Mouse (Mus musculus) bone marrow macrophage, adult 2 months (primary cell): ENCODE results near the gene Ralb. TPM values are rescaled to one million over a fixed set of nuclear protein-coding genes. Genes with fewer than 3 reads are reported as not detected.

Source experiments
- H3K27ac ChIP-seq: 2 replicates; pipeline ENCODE4 v1.5.1; 2012; ENCODE audit warnings: low read depth, low read length; ENCODE audit not compliant: insufficient read depth
- H3K4me1 ChIP-seq: 2 replicates; pipeline ENCODE4 v1.6.1; 2012; ENCODE audit warnings: low read length; ENCODE audit not compliant: control insufficient read depth, insufficient read depth
- H3K4me3 ChIP-seq: 2 replicates; pipeline ENCODE4 v1.5.1; 2012; ENCODE audit warnings: mild to moderate bottlenecking, low read length, moderate library complexity; ENCODE audit not compliant: insufficient read depth
- CTCF ChIP-seq: IDR thresholded peaks from 2 replicates; pipeline ENCODE4 v1.5.1; 2012; ENCODE audit warnings: low read depth, mild to moderate bottlenecking, low read length, moderate library complexity
- POLR2A ChIP-seq: IDR thresholded peaks from 2 replicates; pipeline ENCODE4 v1.6.1; 2012; ENCODE audit warnings: mild to moderate bottlenecking, low read depth, low read length, borderline replicate concordance
- polyA plus RNA-seq: library from polyadenylated mRNA; stranded (reverse); fragments of >200 nt; gene quantifications from 2 replicates; pipeline ENCODE4 v1.2.4, GENCODE M21; 2012; ENCODE audit not compliant: missing spikeins, insufficient read depth, insufficient read length

The Ralb gene
- 81.8 and 82.8 TPM in 2 replicates for polyA plus RNA-seq

DNA sequence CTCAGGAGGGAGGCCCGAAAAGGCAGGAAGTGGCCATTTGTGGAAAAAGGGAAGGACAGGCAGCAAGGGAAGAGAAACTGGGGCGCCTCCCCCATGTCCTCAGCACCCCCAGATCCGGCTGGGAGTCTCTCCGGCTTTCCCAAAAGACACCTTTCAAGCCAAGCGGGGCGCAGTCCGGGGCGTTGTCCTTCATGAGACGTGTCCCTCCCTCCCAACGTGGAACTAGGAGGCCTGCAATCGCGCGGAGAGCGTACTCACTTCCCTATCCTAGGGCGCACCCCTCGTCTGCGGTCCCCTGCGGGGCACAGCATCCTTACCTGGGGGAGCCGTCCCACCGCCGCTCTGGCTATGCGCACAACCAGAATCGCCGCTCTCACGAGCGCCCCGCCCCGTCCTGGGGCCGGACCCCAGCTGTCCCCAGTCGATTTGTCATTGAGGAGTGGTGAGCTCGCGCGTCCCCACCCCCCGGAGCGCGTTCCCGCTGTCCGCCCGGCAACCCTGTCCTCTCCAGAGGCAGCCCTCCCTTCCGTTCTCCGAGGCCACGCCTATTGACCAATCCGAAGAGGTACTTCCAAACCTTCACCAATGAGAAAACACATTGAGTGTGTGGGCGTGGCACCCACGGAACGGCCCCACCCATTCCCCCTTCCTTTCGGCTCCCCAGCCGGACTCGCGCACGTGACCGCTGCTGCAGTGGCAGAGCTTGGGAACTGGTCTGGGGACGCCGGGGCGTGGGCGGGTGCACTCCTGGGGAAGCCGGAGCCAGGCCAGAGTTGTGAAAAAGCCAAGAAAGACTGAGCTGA, at the start of gene Ralb:
Ralb (minus strand) TSS at position 535 of the 803 bp plus-strand sequence.
- H3K27ac ChIP-seq: peak within 1 kb of the TSS; percentile 96
- H3K4me1 ChIP-seq: peaks cover 30% of the 10 kb centered on the region
- H3K4me3 ChIP-seq: peak within 1 kb of the TSS; percentile 85
- TF ChIP-seq POLR2A: no peak; the same call in 1 of the 2 replicates
- no peak for TF ChIP-seq CTCF

- no peaks in the 10 kb centered on the region for H3K4me1 ChIP-seq
- TF ChIP-seq CTCF (no peak), POLR2A (no peak)
- H3K27ac ChIP-seq: no peak overlapping the region
- no peak overlapping the region for H3K4me3 ChIP-seq
Observed at GRCm38 (mm10) chr1:119551651-119552050, 47.1 kb upstream of the Ralb start.

- no peak overlapping the region for H3K4me3 ChIP-seq
- no peak overlapping the region for H3K27ac ChIP-seq
- H3K4me1 ChIP-seq: no peaks in the 10 kb centered on the region
- TF ChIP-seq CTCF: no peak
- no peak for TF ChIP-seq POLR2A
Observed at GRCm38 (mm10) chr1:119550064-119550463, 45.5 kb upstream of the Ralb start.

DNA sequence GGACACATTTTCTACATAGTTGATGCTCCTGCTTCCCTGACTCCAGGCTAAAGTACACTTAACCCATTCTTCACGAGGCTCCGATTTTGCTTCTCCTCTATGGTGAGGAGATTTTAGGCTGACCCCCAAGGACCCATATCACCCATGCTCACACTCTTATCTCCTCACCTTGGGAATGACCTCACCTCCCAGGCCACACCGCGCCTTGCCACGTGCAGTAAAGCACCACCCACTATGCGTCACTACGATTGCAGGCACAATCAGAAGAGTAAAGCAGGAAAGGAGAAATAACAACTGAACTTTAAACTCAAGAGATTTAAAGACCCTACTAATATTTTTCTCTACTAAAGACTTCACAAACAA, 44.7 kb upstream of the Ralb start:
- Histone ChIP-seq H3K4me1 (no peaks in the 10 kb centered on the region), H3K4me3 (no peak overlapping the region), H3K27ac (no peak overlapping the region)
- TF ChIP-seq CTCF (no peak), POLR2A (no peak)

DNA sequence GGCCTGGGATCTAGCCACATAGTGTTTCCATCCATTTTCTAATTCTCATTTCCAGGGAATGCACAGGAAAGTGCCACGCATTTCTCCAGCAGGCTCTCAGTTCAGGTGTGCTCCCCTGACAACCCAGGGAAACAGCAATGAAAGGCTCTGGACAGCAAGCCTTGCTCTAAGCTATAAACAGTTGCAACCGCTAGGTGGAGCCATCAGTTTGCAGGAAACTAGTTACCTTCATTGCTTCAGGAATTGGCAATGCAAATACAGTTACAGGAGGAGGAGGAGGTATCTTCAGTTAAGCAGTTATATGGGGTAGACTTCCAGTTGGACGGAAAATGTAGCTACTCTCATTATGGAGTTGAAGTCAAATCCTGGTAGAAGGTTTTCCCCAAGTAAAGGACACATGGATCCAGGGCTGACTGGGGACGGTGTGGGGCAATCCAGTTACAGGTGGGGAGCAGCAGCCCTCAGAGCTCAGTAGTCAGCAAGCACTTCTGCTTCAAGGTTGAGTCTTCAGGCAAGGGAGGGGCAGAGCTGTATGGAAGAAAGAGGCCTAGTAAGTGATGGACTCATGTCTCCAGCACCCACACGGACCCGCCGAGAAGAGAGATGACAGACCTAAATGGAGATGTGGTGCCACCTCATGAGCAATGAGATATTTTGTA, 44.2 kb upstream of the Ralb start:
- Histone ChIP-seq H3K27ac (no peak overlapping the region), H3K4me1 (no peaks in the 10 kb centered on the region), H3K4me3 (no peak overlapping the region)
- TF ChIP-seq CTCF: peak; percentile 14; the same call in 1 of the 2 replicates
- no peak for TF ChIP-seq POLR2A

DNA sequence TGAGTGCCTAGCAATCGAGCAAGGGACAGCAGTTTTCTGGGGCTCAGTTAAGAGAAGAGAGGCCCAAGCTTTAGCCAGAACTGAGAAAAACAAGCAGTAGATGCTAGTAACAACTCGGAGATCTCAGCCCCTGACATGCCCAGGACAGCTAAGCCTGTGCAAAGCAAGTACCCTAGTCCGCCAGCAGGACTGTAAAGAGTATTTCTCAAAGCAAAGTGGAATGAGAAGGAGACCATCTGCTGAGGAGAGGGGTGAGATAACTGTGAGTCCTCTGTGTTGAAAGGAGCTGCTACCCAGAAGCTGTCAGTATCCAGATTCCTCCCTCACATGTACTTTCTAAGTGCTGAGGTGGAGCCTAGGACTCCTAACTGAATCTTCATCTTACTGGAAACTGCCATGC, 41.9 kb upstream of the Ralb start:
- H3K4me1 ChIP-seq: no peaks in the 10 kb centered on the region
- TF ChIP-seq CTCF: no peak
- TF ChIP-seq POLR2A: no peak
- no peak overlapping the region for H3K27ac ChIP-seq
- H3K4me3 ChIP-seq: no peak overlapping the region

DNA sequence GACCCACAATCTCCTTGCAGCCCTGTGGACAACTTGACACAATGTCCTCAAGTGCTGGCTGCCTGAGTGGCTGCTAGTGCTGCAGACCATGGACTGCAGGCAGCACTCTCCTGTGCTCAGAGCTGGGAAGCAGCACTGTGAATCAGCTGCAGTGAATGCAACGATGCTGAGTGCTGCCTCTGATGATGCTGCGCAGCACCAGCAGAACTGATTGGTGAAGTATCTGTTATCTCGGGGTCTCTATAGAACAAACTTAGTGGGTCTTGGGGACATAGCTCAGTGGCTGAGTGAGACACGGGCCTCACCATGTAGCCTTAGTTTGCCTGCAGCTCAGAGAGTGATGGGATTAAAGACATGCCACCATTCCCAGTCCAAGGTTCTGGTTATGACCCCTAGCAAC, 41.1 kb upstream of the Ralb start:
- no peak overlapping the region for H3K4me3 ChIP-seq
- H3K27ac ChIP-seq: no peak overlapping the region
- TF ChIP-seq CTCF (no peak), POLR2A (no peak)
- no peaks in the 10 kb centered on the region; the same call in 1 of the 2 replicates for H3K4me1 ChIP-seq

- no peak overlapping the region for H3K4me3 ChIP-seq
- no peak for TF ChIP-seq POLR2A
- TF ChIP-seq CTCF: no peak
- no peaks in the 10 kb centered on the region; the same call in 1 of the 2 replicates for H3K4me1 ChIP-seq
- no peak overlapping the region for H3K27ac ChIP-seq
Observed at GRCm38 (mm10) chr1:119545164-119545563, 40.6 kb upstream of the Ralb start.

GRCm38 (mm10) chr1:119544611-119545155, 40.1 kb upstream of the Ralb start:
- no peak for TF ChIP-seq CTCF
- TF ChIP-seq POLR2A: no peak
- Histone ChIP-seq H3K4me1 (no peaks in the 10 kb centered on the region; the same call in 1 of the 2 replicates), H3K27ac (no peak overlapping the region), H3K4me3 (no peak overlapping the region)

DNA sequence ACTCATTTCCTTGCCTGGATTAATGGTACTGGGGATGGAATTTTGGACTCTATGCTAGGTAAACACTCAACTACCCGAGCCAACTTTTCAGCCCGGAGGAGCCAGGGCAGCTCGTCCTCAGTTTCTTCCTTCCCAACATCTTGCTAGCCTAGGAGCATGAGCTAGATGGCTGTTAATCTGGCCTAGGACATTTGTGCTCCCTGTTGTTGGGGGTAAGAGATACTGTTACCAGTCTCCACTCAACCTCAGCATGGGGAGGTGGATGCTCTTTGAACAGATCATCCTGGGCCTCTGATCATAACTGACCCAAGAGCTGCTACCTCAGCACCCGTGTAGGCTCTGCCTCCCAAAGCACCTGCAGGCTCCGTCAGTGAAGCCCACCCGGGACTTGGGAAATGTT, 38.7 kb upstream of the Ralb start:
- Histone ChIP-seq H3K4me1 (no peaks in the 10 kb centered on the region; the same call in 1 of the 2 replicates), H3K4me3 (no peak overlapping the region), H3K27ac (no peak overlapping the region)
- TF ChIP-seq CTCF (no peak), POLR2A (no peak)
